Mouse (Mus musculus) lung, postnatal 0 days (tissue): ENCODE data around the gene Fgg. TPM values are rescaled to one million over a fixed set of nuclear protein-coding genes. Genes with fewer than 3 reads are reported as not detected.

Experiments
- ATAC-seq: fragments of 200-750 bp; cut with Nextera tagmentation; 2 replicates; pipeline ENCODE4 v1.8.0; 2017; ENCODE audit warnings: moderate library complexity
- DNase-seq: peaks from one replicate; pipeline ENCODE4 v3.0.0-alpha.2; 2016; ENCODE audit warnings: low spot score
- H3K27ac ChIP-seq: fragments of 300-500 bp; sonication (generic); 2 replicates; pipeline ENCODE4 v1.5.1; 2014; ENCODE audit warnings: antibody characterized with exemption, mild to moderate bottlenecking, low read length, mixed read lengths
- H3K27me3 ChIP-seq: fragments of 300-500 bp; sonication (generic); replicated peaks from 2 replicates; pipeline ENCODE4 v1.6.1; 2014; ENCODE audit warnings: low read length, mixed read lengths; ENCODE audit not compliant: insufficient read depth
- H3K36me3 ChIP-seq: fragments of 300-500 bp; sonication (generic); 2 replicates; pipeline ENCODE4 v1.6.1; 2014; ENCODE audit warnings: low read length, mixed read lengths; ENCODE audit not compliant: insufficient read depth
- H3K4me1 ChIP-seq: fragments of 300-500 bp; sonication (generic); 2 replicates; pipeline ENCODE4 v1.6.1; 2014; ENCODE audit warnings: antibody characterized with exemption, low read depth, low read length, mixed read lengths; ENCODE audit not compliant: insufficient read depth
- H3K4me2 ChIP-seq: fragments of 300-500 bp; sonication (generic); replicated peaks from 2 replicates; pipeline ENCODE4 v1.6.1; 2014; ENCODE audit warnings: low read depth, mild to moderate bottlenecking, low read length, moderate library complexity, mixed read lengths
- H3K4me3 ChIP-seq: fragments of 300-500 bp; sonication (generic); 2 replicates; pipeline ENCODE4 v1.5.1; 2014; ENCODE audit warnings: low read depth, low read length
- H3K9ac ChIP-seq: fragments of 300-500 bp; sonication (generic); replicated peaks from 2 replicates; pipeline ENCODE4 v1.6.1; 2014; ENCODE audit warnings: low read depth, mild to moderate bottlenecking
- H3K9me3 ChIP-seq: fragments of 300-500 bp; sonication (generic); 2 replicates; pipeline ENCODE4 v1.6.1; 2016; ENCODE audit warnings: low read length, mixed read lengths
- CTCF ChIP-seq: IDR thresholded peaks from 2 replicates; pipeline ENCODE4 v1.5.1; 2016; ENCODE audit warnings: antibody characterized with exemption, mild to moderate bottlenecking
- EP300 ChIP-seq: IDR thresholded peaks from 2 replicates; pipeline ENCODE4 v1.6.1; 2016; ENCODE audit warnings: antibody characterized with exemption, mild to moderate bottlenecking, control low read depth
- WGBS: fragments of 180-500 bp; shearing (Covaris S2); extraction: QIAGEN DNeasy Blood & Tissue Kit; methylation state at CpG from one replicate; pipeline ENCODE4 v1.1.7; 2014; 5-methylcytosine and 5-hydroxymethylcytosine counted together
- polyA plus RNA-seq: library from polyadenylated mRNA; unstranded; fragments of >200 nt; fragmentation: Nextera tagmentation; extraction: Ambion mirVana; gene quantifications from 2 replicates; pipeline ENCODE4 v1.2.1, GENCODE M21; 2015

Fgg gene
- 1.4 and 2.4 TPM in 2 replicates for polyA plus RNA-seq

- no peak for DNase-seq
- 38% methylated on average over 7 of the region's 7 CpGs for WGBS
- no peak for ATAC-seq
Observed at GRCm38 (mm10) chr3:83007557-83007956, at the start of gene Fgg. Gene Fgg (plus strand): TSS chr3:83007724.

GRCm38 (mm10) chr3:82971046-82971445 is 36.5 kb upstream of the Fgg start:
- H3K9ac ChIP-seq = no peak overlapping the region
- peak; percentile 54 for ATAC-seq
- DNase-seq = peak; percentile 62
- H3K36me3 ChIP-seq = no peaks in the 10 kb centered on the region
- WGBS = 50% methylated on average over 3 of the region's 3 CpGs
- no peak overlapping the region for H3K4me3 ChIP-seq
- no peak overlapping the region for H3K27ac ChIP-seq
- TF ChIP-seq EP300 (peak; percentile 27; the same call in 1 of the 2 replicates), CTCF (no peak)
- H3K27me3 ChIP-seq = no peaks in the 10 kb centered on the region
- H3K9me3 ChIP-seq = no peaks in the 10 kb centered on the region
- no peak overlapping the region for H3K4me2 ChIP-seq
- H3K4me1 ChIP-seq = no peaks in the 10 kb centered on the region

More at GRCm38 (mm10) chr3:83007557-83007956, at the start of gene Fgg:
- TF ChIP-seq CTCF (no peak), EP300 (no peak)
- H3K9ac ChIP-seq = no peak within 1 kb of the TSS
- H3K4me2 ChIP-seq = no peak within 1 kb of the TSS
- H3K9me3 ChIP-seq = no peaks in the 10 kb centered on the region
- H3K27ac ChIP-seq = no peak within 1 kb of the TSS
- H3K27me3 ChIP-seq = no peaks in the 10 kb centered on the region
- H3K36me3 ChIP-seq = no peaks in the 10 kb centered on the region
- H3K4me3 ChIP-seq = no peak within 1 kb of the TSS
- no peaks in the 10 kb centered on the region for H3K4me1 ChIP-seq

- Histone ChIP-seq H3K4me1 (no peaks in the 10 kb centered on the region), H3K4me3 (no peak overlapping the region), H3K36me3 (no peaks in the 10 kb centered on the region), H3K27ac (no peak overlapping the region), H3K9me3 (no peaks in the 10 kb centered on the region), H3K4me2 (no peak overlapping the region), H3K9ac (no peak overlapping the region), H3K27me3 (no peaks in the 10 kb centered on the region)
- ATAC-seq (peak; percentile 98), DNase-seq (peak; percentile 89)
- TF ChIP-seq EP300 (peak; percentile 47; the same call in 1 of the 2 replicates), CTCF (no peak)
- 61% methylated on average over 6 of the region's 6 CpGs for WGBS
Observed at GRCm38 (mm10) chr3:82980818-82981217, 26.7 kb upstream of the Fgg start.

- ATAC-seq (no peak), DNase-seq (no peak)
- Histone ChIP-seq H3K36me3 (no peaks in the 10 kb centered on the region), H3K9ac (no peak overlapping the region), H3K27me3 (no peaks in the 10 kb centered on the region), H3K4me2 (no peak overlapping the region), H3K4me1 (no peaks in the 10 kb centered on the region), H3K4me3 (no peak overlapping the region), H3K9me3 (no peaks in the 10 kb centered on the region), H3K27ac (no peak overlapping the region)
- WGBS = 55% methylated on average over 8 of the region's 8 CpGs
- no peak for TF ChIP-seq CTCF
- no peak for TF ChIP-seq EP300
Observed at GRCm38 (mm10) chr3:82981861-82982260, 25.7 kb upstream of the Fgg start.

- Histone ChIP-seq H3K4me3 (no peak overlapping the region), H3K9me3 (no peaks in the 10 kb centered on the region), H3K27me3 (no peaks in the 10 kb centered on the region), H3K4me2 (no peak overlapping the region), H3K36me3 (no peaks in the 10 kb centered on the region), H3K9ac (no peak overlapping the region), H3K27ac (no peak overlapping the region), H3K4me1 (no peaks in the 10 kb centered on the region)
- no peak for ATAC-seq
- WGBS = 80% methylated on average over 2 of the region's 2 CpGs
- no peak for DNase-seq
- peak; percentile 51 for TF ChIP-seq CTCF
- no peak for TF ChIP-seq EP300
Observed at GRCm38 (mm10) chr3:82984840-82985239, 22.7 kb upstream of the Fgg start.

- no peak overlapping the region for H3K9ac ChIP-seq
- no peak for DNase-seq
Observed at GRCm38 (mm10) chr3:82991963-82992362, 15.6 kb upstream of the Fgg start.

More at GRCm38 (mm10) chr3:82991963-82992362, 15.6 kb upstream of the Fgg start:
- no peak for ATAC-seq
- no peak overlapping the region for H3K4me3 ChIP-seq
- WGBS = 61% methylated on average over 12 of the region's 12 CpGs
- no peaks in the 10 kb centered on the region; the same call in 1 of the 2 replicates for H3K4me1 ChIP-seq
- TF ChIP-seq CTCF = no peak
- no peak for TF ChIP-seq EP300
- H3K27ac ChIP-seq = no peak overlapping the region
- 0 out of 2 replicates have a peak, but pooled peaks cover 3% of the 10 kb centered on the region for H3K27me3 ChIP-seq
- no peaks in the 10 kb centered on the region for H3K9me3 ChIP-seq
- no peak overlapping the region for H3K4me2 ChIP-seq
- no peaks in the 10 kb centered on the region for H3K36me3 ChIP-seq
